Mouse (Mus musculus): ENCODE data around the gene Ddx58. TPM values are rescaled to one million over a fixed set of nuclear protein-coding genes. Genes with fewer than 3 reads are reported as not detected.

The Ddx58 gene
- total and polyA plus RNA-seq, 2 experiments from 2014 or later, result 2.8 to 7.6 TPM

- Histone ChIP-seq H3K4me1 (ENCODE audit: insufficient read depth) (no peaks in the 10 kb centered on the region), H3K9me3 (ENCODE audit: low read length) (no peaks in the 10 kb centered on the region), H3K9ac (no peak overlapping the region), H3K36me3 (ENCODE audit: insufficient read depth) (peaks cover 36% of the 10 kb centered on the region), H3K4me3 (ENCODE audit: low read depth, low read length) (no peak overlapping the region), H3K27ac (ENCODE audit: low read depth, low read length) (no peak overlapping the region), H3K27me3 (ENCODE audit: insufficient read depth, low read length) (no peaks in the 10 kb centered on the region), H3K4me2 (ENCODE audit: low read depth) (no peak overlapping the region)
- peak; percentile 16; the same call in 1 of the 2 replicates for ATAC-seq
- DNase-seq, result no peak
- WGBS, result 65% methylated on average over 4 of the region's 4 CpGs
- TF ChIP-seq CTCF (IDR thresholded peaks at IDR 0.05; ENCODE audit: low read depth), result no peak
Observed at GRCm38 (mm10) chr4:40174321-40174720, 65.3 kb downstream of the Ddx58 start.

GRCm38 (mm10) chr4:40172336-40172735 lies 67.3 kb downstream of the Ddx58 start:
- DNase-seq (no peak), ATAC-seq (no peak)
- WGBS, result 88% methylated on average over 2 of the region's 2 CpGs
- Histone ChIP-seq H3K27ac (ENCODE audit: low read depth, low read length) (no peak overlapping the region), H3K9me3 (ENCODE audit: low read length) (no peaks in the 10 kb centered on the region), H3K4me3 (ENCODE audit: low read depth, low read length) (no peak overlapping the region), H3K27me3 (ENCODE audit: insufficient read depth, low read length) (no peaks in the 10 kb centered on the region), H3K9ac (no peak overlapping the region), H3K36me3 (ENCODE audit: insufficient read depth) (peaks cover 32% of the 10 kb centered on the region), H3K4me2 (ENCODE audit: low read depth) (no peak overlapping the region), H3K4me1 (ENCODE audit: insufficient read depth) (no peaks in the 10 kb centered on the region)
- TF ChIP-seq CTCF (IDR thresholded peaks at IDR 0.05; ENCODE audit: low read depth), result no peak

GRCm38 (mm10) chr4:40171477-40171876 lies 68.2 kb downstream of the Ddx58 start:
- no peaks in the 10 kb centered on the region for H3K4me1 ChIP-seq (ENCODE audit: insufficient read depth)
- H3K27me3 ChIP-seq (ENCODE audit: insufficient read depth, low read length), result no peaks in the 10 kb centered on the region
- H3K9me3 ChIP-seq (ENCODE audit: low read length), result no peaks in the 10 kb centered on the region
- no peak overlapping the region for H3K9ac ChIP-seq
- ATAC-seq (no peak), DNase-seq (no peak)
- H3K36me3 ChIP-seq (ENCODE audit: insufficient read depth), result peaks cover 37% of the 10 kb centered on the region
- 94% methylated on average over 4 of the region's 4 CpGs for WGBS
- H3K27ac ChIP-seq (ENCODE audit: low read depth, low read length), result no peak overlapping the region
- no peak overlapping the region for H3K4me3 ChIP-seq (ENCODE audit: low read depth, low read length)
- no peak for TF ChIP-seq CTCF (IDR thresholded peaks at IDR 0.05; ENCODE audit: low read depth)
- H3K4me2 ChIP-seq (ENCODE audit: low read depth), result no peak overlapping the region

GRCm38 (mm10) chr4:40163646-40164045 lies 76.0 kb downstream of the Ddx58 start:
- Histone ChIP-seq H3K4me3 (ENCODE audit: low read depth, low read length) (no peak overlapping the region), H3K4me2 (ENCODE audit: low read depth) (no peak overlapping the region), H3K9me3 (ENCODE audit: low read length) (no peaks in the 10 kb centered on the region), H3K27me3 (ENCODE audit: insufficient read depth, low read length) (no peaks in the 10 kb centered on the region), H3K27ac (ENCODE audit: low read depth, low read length) (no peak overlapping the region), H3K4me1 (ENCODE audit: insufficient read depth) (no peaks in the 10 kb centered on the region), H3K36me3 (ENCODE audit: insufficient read depth) (peaks cover 26% of the 10 kb centered on the region), H3K9ac (no peak overlapping the region)
- ATAC-seq (no peak), DNase-seq (no peak)
- 83% methylated on average over 10 of the region's 10 CpGs for WGBS
- TF ChIP-seq CTCF (IDR thresholded peaks at IDR 0.05; ENCODE audit: low read depth), result no peak

GRCm38 (mm10) chr4:40160591-40161434 lies 78.8 kb downstream of the Ddx58 start:
- 0 out of 2 replicates have a peak, but pooled peaks have one; percentile 8 for TF ChIP-seq CTCF (IDR thresholded peaks at IDR 0.05; ENCODE audit: low read depth)
- ATAC-seq (no peak), DNase-seq (no peak)

GRCm38 (mm10) chr4:40158224-40158540 lies 81.4 kb downstream of the Ddx58 start:
- DNase-seq (no peak), ATAC-seq (no peak; the same call in 1 of the 2 replicates)
- Histone ChIP-seq H3K27me3 (ENCODE audit: insufficient read depth, low read length) (no peaks in the 10 kb centered on the region), H3K9ac (no peak overlapping the region), H3K27ac (ENCODE audit: low read depth, low read length) (no peak overlapping the region), H3K4me2 (ENCODE audit: low read depth) (no peak overlapping the region), H3K36me3 (ENCODE audit: insufficient read depth) (no peaks in the 10 kb centered on the region), H3K4me3 (ENCODE audit: low read depth, low read length) (no peak overlapping the region), H3K4me1 (ENCODE audit: insufficient read depth) (no peaks in the 10 kb centered on the region), H3K9me3 (ENCODE audit: low read length) (no peaks in the 10 kb centered on the region)
- WGBS, result 56% methylated on average over 5 of the region's 5 CpGs
- no peak for TF ChIP-seq CTCF (IDR thresholded peaks at IDR 0.05; ENCODE audit: low read depth)

More at GRCm38 (mm10) chr4:40160591-40161434, 78.8 kb downstream of the Ddx58 start:
- 98% methylated on average over 8 of the region's 8 CpGs for WGBS
- Histone ChIP-seq H3K9ac (no peak overlapping the region), H3K4me1 (ENCODE audit: insufficient read depth) (no peaks in the 10 kb centered on the region), H3K4me2 (ENCODE audit: low read depth) (no peak overlapping the region), H3K27ac (ENCODE audit: low read depth, low read length) (no peak overlapping the region), H3K27me3 (ENCODE audit: insufficient read depth, low read length) (no peaks in the 10 kb centered on the region), H3K36me3 (ENCODE audit: insufficient read depth) (peaks cover 10% of the 10 kb centered on the region; the same call in 1 of the 2 replicates), H3K9me3 (ENCODE audit: low read length) (no peaks in the 10 kb centered on the region), H3K4me3 (ENCODE audit: low read depth, low read length) (no peak overlapping the region)

GRCm38 (mm10) chr4:40157500-40158223 lies 82.0 kb downstream of the Ddx58 start:
- H3K9ac ChIP-seq, result no peak overlapping the region
- no peaks in the 10 kb centered on the region for H3K4me1 ChIP-seq (ENCODE audit: insufficient read depth)
- TF ChIP-seq CTCF (IDR thresholded peaks at IDR 0.05; ENCODE audit: low read depth), result no peak
- DNase-seq, result no peak
- no peak overlapping the region for H3K27ac ChIP-seq (ENCODE audit: low read depth, low read length)
- 87% methylated on average over 5 of the region's 5 CpGs for WGBS
- no peak overlapping the region for H3K4me2 ChIP-seq (ENCODE audit: low read depth)
- no peaks in the 10 kb centered on the region for H3K27me3 ChIP-seq (ENCODE audit: insufficient read depth, low read length)
- no peak for ATAC-seq
- H3K9me3 ChIP-seq (ENCODE audit: low read length), result no peaks in the 10 kb centered on the region
- no peak overlapping the region for H3K4me3 ChIP-seq (ENCODE audit: low read depth, low read length)
- no peaks in the 10 kb centered on the region for H3K36me3 ChIP-seq (ENCODE audit: insufficient read depth)

All from forebrain, postnatal 0 days (tissue).